Mouse (Mus musculus) right cerebral cortex, postnatal 36 days (tissue): ENCODE data around the gene Fbxw7.

Source experiments
- DNase-seq, 2 experiments: peaks; one replicate each; pipeline ENCODE4 v3.0.0; 2022; ENCODE audit warnings: low spot score in 2 of 2, mixed read lengths in 1 of 2

Gene Fbxw7

DNA sequence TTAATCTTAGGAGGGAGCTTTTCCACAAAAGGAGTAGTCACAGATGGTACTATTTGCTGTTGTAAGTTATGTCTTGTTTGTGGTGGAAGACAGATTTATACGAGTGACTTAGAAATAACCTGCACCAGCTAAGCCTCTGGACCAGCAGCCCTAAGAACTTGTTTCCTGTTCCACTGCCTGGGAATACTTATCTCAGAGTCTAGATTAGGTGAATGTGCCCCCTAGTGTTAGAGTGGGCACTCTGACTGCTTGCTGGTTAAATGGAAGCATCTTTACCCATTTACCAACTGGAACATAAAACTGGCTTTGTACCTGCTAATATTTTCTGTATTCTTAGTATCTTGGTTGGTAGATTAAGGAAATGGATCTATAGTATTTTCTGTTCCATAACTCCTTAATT, 74.6 kb downstream of the Fbxw7 start:
- DNase-seq, result no peak

DNA sequence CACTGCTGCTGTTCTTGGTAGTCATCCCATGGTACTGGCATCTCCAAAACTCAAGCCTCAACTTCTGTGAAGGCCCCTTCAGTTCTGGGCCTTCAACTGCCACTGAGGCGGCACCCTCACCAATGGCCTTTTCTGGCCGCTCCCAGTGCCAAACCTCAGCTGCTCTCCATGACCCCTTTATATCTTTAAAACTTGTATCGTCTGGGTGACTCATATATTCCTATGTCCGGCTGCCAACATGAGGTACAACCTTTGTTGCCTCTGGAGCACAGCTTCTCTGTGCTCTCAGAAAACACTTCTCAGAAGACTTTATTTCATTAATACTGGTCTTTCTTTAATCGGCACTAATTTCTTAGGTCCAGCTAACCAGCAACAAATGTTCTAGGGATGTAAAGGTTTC, 75.9 kb downstream of the Fbxw7 start:
- no peak for DNase-seq

DNA sequence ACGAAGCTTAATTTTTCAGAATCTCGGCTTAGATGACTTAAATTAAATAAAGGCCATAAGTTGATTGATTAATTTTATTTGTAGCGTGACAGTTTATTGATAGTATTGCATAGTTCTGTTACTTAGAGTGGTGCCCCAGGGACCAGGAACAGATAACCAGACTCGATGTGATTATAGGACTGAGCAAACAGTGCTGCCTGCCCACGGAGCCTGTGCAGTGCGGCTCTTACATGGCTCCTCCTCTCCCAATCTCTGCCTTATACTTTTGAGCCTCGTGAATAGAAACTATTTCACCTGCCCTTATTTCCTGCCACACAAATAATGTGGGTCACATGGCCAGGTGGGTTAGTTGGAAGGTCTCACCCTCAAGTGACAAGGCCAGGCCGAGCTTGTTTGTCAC, 82.9 kb downstream of the Fbxw7 start:
- no peak for DNase-seq

GRCm38 (mm10) chr3:84906528-84906927, 91.5 kb downstream of the Fbxw7 start:
- DNase-seq, result no peak

GRCm38 (mm10) chr3:84914284-84914683, 99.2 kb downstream of the Fbxw7 start:
- no peak for DNase-seq

DNA sequence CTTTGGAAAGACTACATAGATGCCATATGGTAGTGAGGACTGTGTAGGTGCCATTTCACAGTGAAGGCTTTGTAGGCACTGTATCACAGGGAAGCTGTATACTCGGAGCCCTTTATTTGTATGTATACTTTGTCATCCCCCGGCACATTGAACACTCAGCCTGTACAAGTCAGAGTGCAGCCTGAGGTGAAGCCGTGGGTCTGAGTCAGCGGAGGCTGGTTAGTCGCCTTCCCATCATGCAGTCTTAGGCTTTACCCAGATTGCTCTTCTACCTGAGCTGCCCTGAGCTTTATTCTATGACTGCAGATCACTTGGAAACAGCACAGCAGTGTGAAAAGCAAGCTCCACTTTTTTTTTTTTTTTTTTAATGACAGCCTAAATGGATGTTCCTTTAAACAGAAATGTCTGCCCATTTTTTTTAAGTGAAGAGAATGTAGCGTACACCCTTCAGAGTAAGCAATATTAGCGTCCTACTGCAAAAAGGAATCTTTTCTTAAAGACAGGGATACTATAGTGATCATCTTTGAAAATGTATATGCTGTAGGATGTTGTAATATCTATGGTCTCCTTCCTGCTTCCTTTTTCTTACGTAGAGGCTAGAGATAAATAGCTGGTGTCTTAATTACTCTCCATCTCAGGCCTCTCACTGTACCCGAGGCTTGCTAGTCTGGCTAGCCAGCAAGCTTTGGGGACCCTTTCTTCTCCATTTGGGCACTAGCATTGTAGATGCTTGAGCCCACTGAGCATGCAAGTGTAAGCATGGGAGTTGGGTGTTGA, 103.0 kb downstream of the Fbxw7 start:
- no peak for DNase-seq

- peak in 1 of 2 experiments; percentile 12 for DNase-seq
Observed at GRCm38 (mm10) chr3:84921704-84922420, 106.8 kb downstream of the Fbxw7 start.

DNA sequence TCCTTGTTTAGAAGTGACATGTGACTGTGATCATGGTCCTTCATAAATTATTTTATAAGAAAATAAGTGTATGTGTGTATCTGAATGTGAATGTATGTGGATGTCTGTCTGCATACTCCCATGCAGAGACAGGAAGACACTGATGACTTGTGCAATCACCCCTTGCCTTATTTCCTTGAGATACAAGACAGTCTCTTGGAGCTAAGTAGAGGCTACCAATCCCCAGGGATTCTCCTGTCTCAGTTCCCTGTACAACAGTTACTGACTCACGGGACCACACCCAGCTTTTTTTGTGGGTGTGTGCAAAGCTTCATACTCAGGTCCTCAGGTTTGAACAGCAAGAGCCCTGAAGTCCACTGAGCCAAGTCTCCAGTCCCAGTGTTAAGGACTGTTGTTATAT, 108.2 kb downstream of the Fbxw7 start:
- no peak for DNase-seq

DNA sequence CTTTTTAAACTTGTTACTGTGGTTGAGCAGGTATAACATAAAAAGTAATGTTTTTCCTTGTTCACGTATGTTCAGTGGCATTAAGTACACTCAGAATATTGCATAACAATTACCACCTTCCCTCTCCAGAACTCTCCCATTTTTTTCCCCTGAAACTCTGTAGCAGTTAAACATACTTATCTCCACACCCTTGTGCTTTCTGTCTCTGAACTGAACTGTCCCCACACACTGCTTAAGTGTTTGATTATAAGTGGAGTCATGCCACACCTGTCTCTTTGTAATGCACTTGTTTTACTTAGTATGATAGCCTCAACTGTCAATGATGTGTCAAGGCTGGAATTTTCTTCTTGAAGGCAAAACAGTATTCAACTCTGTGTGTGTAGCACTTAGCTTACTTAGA, 108.6 kb downstream of the Fbxw7 start:
- no peak for DNase-seq

DNA sequence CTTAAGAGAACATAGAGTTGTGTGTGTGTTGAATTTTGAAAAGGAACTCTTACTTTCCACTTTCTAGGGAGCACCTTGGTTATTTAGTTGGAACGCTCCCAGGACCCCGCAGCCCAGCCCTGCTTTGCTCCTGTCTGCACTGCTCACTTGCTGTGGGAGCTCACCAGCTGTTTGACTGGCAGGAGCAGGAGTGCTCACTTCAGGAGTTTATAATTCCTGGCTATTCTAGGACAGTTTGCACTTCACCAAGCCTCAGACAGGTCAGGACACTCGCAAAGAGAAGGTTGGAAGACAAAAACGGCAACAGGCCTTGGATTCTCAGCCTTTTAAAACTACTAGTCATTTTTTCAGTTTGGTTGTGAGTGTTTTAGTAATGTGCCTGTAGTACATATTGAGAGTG, 110.2 kb downstream of the Fbxw7 start:
- no peak for DNase-seq

- DNase-seq, result no peak
Observed at GRCm38 (mm10) chr3:84926140-84926539, 111.1 kb downstream of the Fbxw7 start.

- DNase-seq, result no peak
Observed at GRCm38 (mm10) chr3:84927168-84927794, 112.2 kb downstream of the Fbxw7 start.

- no peak for DNase-seq
Observed at GRCm38 (mm10) chr3:84927901-84928300, 112.8 kb downstream of the Fbxw7 start.

DNA sequence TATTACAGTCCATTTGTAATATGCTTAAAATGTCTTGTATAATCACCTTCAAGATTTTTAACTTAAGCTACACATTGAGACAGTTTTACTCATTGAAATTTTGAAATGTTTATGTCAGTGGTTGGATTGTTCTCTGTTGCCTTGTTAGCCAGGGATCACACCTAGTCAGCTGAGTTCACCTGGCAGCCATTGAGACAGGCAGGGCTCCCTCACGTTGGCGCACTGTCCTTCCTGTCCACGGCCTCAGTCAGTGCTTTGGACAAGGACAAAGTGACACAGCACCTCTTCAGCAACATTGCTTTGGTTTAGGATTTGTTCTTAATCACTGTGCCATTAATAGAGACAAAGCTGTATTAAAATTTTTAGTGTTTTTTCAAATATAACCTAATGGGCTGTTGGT, 114.1 kb downstream of the Fbxw7 start:
- DNase-seq, result no peak

- DNase-seq, result no peak
Observed at GRCm38 (mm10) chr3:84930683-84931082, 115.6 kb downstream of the Fbxw7 start.

DNA sequence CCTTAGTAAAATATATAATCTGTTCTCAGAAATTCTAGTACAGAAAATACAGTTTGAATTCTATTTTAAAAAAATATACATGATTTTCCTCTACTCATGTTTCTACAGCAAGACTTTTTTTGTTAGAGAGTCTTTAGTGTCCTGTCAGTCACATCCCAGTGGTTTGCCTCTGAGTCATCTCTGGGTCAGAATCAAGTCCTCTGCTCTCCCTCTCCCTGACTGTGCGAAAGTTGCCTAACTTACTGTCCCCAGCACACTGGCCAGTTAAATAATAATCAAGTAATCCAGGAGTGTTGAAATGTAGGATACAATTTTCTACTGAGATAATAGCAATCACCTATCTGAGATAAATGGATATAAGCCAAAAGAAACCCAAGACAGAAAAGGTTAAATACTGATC, 120.7 kb downstream of the Fbxw7 start:
- DNase-seq, result no peak

DNA sequence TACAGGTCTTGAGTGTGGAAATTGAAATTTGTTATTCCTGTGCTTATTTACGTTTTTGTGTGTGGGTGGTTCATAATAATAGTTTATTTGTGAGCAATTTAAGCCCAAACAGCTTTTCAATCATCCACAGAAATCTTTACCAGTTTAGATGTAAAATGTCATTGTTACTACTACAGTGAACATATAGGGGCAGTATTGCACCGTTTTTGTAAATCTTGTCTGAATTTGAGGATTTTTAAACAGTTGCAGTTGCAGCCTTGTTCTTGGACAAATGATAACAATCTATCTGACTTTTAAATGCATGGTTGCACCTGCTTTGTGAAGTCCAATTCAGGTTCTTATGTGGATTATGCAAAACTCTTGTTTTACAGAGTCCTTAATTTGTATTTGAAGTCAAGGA, 121.2 kb downstream of the Fbxw7 start:
- DNase-seq, result no peak

DNA sequence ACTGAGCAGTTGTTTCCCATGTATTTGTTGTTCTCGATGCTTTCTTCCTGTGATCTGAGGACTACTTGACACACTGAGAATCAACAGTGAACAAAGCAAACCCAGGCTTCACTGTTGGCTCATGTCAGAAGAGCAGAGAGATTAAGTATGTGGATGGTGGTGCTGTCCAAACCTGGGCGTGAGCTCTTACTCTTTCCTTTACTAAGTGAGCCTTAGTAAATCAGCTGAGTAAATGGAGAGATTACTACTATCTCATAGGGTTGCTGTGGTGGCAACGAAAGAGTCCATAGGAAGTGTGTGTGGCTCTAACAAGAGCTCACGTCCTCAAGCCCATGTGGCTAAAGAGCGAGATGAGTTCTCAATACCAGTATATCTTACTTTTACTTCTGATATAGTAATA, 121.9 kb downstream of the Fbxw7 start:
- no peak for DNase-seq

DNA sequence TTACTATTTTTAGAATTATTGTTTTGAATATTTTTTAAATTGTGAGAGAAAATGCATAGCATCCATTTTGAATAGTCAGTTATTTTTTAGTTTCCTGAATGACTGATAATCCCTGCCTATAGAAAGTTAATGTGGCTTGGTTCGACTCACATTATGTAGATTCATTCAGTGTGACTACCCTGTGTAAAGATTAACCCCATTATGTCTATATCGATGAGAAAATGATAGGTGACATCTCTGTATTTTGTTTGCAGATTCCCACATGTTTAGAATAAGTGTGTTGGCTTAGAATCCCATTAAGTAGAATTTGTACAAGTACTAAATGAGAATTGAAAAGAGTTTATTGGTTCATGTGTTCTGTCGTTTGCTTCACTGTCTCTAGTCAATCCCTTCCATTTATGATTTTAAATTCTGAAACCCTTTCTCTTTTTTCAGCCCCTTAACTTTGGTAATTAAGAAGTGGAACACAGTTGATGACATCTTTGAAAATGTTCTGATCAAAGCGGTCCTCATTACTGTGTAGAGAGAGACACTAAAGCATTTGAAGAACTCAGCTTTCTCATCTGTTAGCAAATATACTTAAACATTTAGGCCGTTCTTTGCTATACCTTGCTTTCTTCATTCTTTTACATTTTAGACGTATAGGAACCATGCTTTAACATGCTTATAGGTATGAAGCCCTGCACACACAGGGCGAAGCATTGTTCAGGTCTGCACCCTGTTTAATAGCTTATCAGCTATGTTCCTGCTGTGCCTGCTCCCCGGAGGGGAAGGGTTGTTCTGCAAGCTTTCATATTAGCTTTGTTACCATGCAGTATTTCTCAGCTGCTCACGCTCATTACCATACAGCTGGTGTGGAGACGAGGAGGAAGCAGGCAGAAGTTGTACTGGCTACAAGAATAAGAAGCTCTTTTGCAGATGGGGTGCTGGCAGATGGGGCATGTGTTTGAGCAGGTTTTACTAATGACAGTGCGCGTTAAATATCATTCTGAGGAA, 122.6 kb downstream of the Fbxw7 start:
- DNase-seq, result peak; percentile 31 to 37

- no peak for DNase-seq
Observed at GRCm38 (mm10) chr3:84944933-84945332, 129.9 kb downstream of the Fbxw7 start.

DNA sequence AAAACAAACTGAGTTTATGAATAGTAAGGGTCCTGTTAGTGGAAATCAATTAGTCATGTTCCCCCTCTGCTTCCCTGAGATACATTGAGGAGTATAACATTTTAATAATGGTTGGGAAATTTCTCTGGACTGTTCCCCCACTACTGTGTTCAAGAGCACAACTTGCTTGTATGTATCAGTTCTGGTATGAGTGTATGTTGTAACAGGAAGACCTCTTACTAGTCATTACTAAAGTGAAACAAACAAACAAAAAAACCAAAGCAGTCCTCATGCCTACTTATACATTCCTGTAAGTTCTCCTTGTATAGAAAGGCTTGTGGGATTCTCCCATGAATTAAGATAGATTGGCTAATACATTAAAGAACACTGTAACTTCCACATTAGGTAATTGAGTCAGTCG, 131.3 kb downstream of the Fbxw7 start:
- DNase-seq, result no peak

DNA sequence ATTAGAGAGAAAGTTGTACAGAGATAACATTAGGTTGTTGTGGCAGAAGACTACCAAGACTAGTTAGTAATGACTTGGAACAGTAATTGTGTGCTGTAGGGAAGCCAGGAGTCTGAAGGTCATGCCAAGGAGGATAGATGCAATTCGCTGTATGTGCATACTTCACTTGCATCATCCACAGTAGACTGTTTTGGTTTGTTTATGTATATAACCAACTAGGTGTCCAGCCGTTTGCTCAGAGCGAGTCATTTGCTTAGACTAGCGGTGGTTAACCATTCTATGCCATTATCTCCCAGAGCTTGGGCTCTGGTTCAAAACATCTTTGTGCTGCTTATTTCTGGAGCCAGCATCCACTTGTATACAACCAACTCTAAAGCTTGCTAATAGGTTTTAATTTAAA, 134.3 kb downstream of the Fbxw7 start:
- no peak for DNase-seq
